Mouse (Mus musculus) E14TG2a.4 (cell line): ENCODE measurements around the gene Mettl17.

ENCODE experiments used
- CTCF ChIP-seq: conservative IDR thresholded peaks from 2 replicates; pipeline ENCODE4 v1.5.1; 2014; ENCODE audit warnings: low read length
- NANOG ChIP-seq: IDR thresholded peaks from 2 replicates; pipeline ENCODE4 v1.6.1; 2014; ENCODE audit warnings: borderline replicate concordance, low read length, mixed read lengths
- POU5F1 ChIP-seq: IDR thresholded peaks from 2 replicates; pipeline ENCODE4 v1.6.1; 2014; ENCODE audit warnings: low read length, borderline replicate concordance

DNA sequence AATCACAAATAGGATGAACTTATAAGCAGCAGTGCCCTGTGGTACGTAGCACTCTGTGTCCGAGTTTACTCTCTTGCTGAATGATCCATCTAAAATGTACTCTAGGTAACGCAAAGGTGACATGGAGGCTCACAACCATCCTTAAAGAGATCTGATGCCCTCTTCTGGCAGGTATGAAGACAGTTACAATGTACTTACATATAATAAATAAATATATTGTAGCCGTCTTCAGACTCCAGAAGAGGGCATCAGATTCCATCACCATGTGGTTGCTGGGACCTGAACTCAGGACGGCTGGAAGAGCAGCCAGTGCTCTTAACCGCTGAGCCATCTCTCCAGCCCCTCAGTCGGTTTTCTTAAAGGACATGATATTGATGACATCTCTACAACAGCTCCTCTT is 20.1 kb downstream of the Mettl17 start:
- no peak for TF ChIP-seq CTCF
- no peak for TF ChIP-seq POU5F1
- no peak for TF ChIP-seq NANOG
